Mouse (Mus musculus) embryonic stem cell, embryonic (primary cell): ENCODE results near the gene Gatc.

ENCODE experiments used
- CTCF ChIA-PET, 4 experiments: fragments of 300-600 bp in 2 of 4; fragments of 350-600 bp in 2 of 4; sonication (Branson Sonifier 250); formaldehyde crosslinking; loops; one replicate each; lab custom pipeline; 2022; ENCODE audit warnings: inconsistent platforms in 2 of 4; lab: Charles Lee
- POLR2A ChIA-PET, 4 experiments: fragments of 300-600 bp in 2 of 4; fragments of 350-600 bp in 2 of 4; sonication (Branson Sonifier 250); formaldehyde crosslinking; loops; one replicate each; lab custom pipeline; 2022; ENCODE audit warnings: antibody characterized with exemption in 4 of 4, inconsistent platforms in 1 of 4; lab: Charles Lee

Gene Gatc

GRCm38 (mm10) chr5:115340577-115341313, at the start of gene Gatc, which contains the start of gene Triap1:
Gatc (minus strand) TSS chr5:115341178.
Triap1 (plus strand) TSS chr5:115341225.
- CTCF ChIA-PET: no interaction called here
- POLR2A ChIA-PET: interaction anchor here (0.6 to 2.7 kb wide), 13 partner anchors 8 to 269 kb away, joined by 3 to 8 read pairs (median 3); no protein-coding TSS in a partner anchor

GRCm38 (mm10) chr5:115378882-115379281, 37.9 kb upstream of the Gatc start:
- CTCF ChIA-PET: interaction anchor here in 1 of 4 experiments (1.5 kb wide), 1 partner anchor 62 kb away, joined by 3 read pairs; no protein-coding TSS in a partner anchor
- POLR2A ChIA-PET: interaction anchor here in 1 of 4 experiments (0.7 kb wide), 1 partner anchor 65 kb away, joined by 4 read pairs; no protein-coding TSS in a partner anchor

- POLR2A ChIA-PET: interaction anchor here in 3 of 4 experiments (0.6 to 2.7 kb wide), 33 partner anchors 9 to 1974 kb away, joined by 3 to 16 read pairs (median 4); partner anchors contain the start of gene Msi1 (in 1 of the 3)
- CTCF ChIA-PET: interaction anchor here (0.6 to 3.2 kb wide), 44 partner anchors 10 to 298 kb away, joined by 3 to 25 read pairs (median 4); no protein-coding TSS in a partner anchor
Measured at GRCm38 (mm10) chr5:115375436-115375835, 34.5 kb upstream of the Gatc start.

GRCm38 (mm10) chr5:115374204-115374820, 33.3 kb upstream of the Gatc start:
- ChIA-PET CTCF (interaction anchor here in 3 of 4 experiments (0.8 to 3.2 kb wide), 10 partner anchors 20 to 90 kb away, joined by 3 to 25 read pairs (median 10); no protein-coding TSS in a partner anchor), POLR2A (interaction anchor here in 3 of 4 experiments (0.5 to 3.1 kb wide), 22 partner anchors 9 to 866 kb away, joined by 3 to 19 read pairs (median 5); partner anchors contain the start of genes Msi1 (in 1 of the 3) and Sirt4 (in 1 of the 3))

- POLR2A ChIA-PET: interaction anchor here in 3 of 4 experiments (0.5 to 3.1 kb wide), 16 partner anchors 9 to 111 kb away, joined by 3 to 19 read pairs (median 4); partner anchors contain the start of genes Dynll1 (in 1 of the 3) and Sirt4 (in 1 of the 3)
- CTCF ChIA-PET: interaction anchor here in 3 of 4 experiments (0.7 to 3.2 kb wide), 5 partner anchors 54 to 645 kb away, joined by 3 to 15 read pairs (median 3); no protein-coding TSS in a partner anchor
Measured at GRCm38 (mm10) chr5:115373441-115374203, 32.6 kb upstream of the Gatc start.

GRCm38 (mm10) chr5:115371736-115372135, 30.8 kb upstream of the Gatc start:
- POLR2A ChIA-PET: interaction anchor here in 3 of 4 experiments (0.6 to 3.1 kb wide), 17 partner anchors 15 to 591 kb away, joined by 3 to 19 read pairs (median 5); no protein-coding TSS in a partner anchor
- CTCF ChIA-PET: interaction anchor here (0.6 to 1.2 kb wide), 7 partner anchors 8 to 153 kb away, joined by 3 to 5 read pairs (median 3); no protein-coding TSS in a partner anchor

GRCm38 (mm10) chr5:115364782-115365181, 23.8 kb upstream of the Gatc start:
- ChIA-PET POLR2A (interaction anchor here in 3 of 4 experiments (0.6 to 3.3 kb wide), 23 partner anchors 8 to 127 kb away, joined by 3 to 15 read pairs (median 4); partner anchors contain the start of genes Coq5 (in 1 of the 3) and Dynll1 (in 1 of the 3)), CTCF (interaction anchor here (0.6 to 2.0 kb wide), 7 partner anchors 11 to 100 kb away, joined by 3 to 10 read pairs (median 5); no protein-coding TSS in a partner anchor)

- POLR2A ChIA-PET: interaction anchor here in 3 of 4 experiments (0.6 to 1.5 kb wide), 7 partner anchors 42 to 108 kb away, joined by 3 to 5 read pairs (median 3); no protein-coding TSS in a partner anchor
- CTCF ChIA-PET: interaction anchor here in 2 of 4 experiments (0.6 to 1.3 kb wide), 7 partner anchors 8 to 102 kb away, joined by 3 to 8 read pairs (median 3); no protein-coding TSS in a partner anchor
Measured at GRCm38 (mm10) chr5:115362819-115363714, 22.1 kb upstream of the Gatc start.

GRCm38 (mm10) chr5:115362216-115362615, 21.2 kb upstream of the Gatc start:
- ChIA-PET POLR2A (interaction anchor here in 3 of 4 experiments (0.6 to 1.5 kb wide), 8 partner anchors 42 to 651 kb away, joined by 3 to 5 read pairs (median 3); no protein-coding TSS in a partner anchor), CTCF (interaction anchor here in 2 of 4 experiments (0.9 to 1.2 kb wide), 3 partner anchors 9 to 103 kb away, joined by 3 read pairs; no protein-coding TSS in a partner anchor)

GRCm38 (mm10) chr5:115359851-115360372, 18.9 kb upstream of the Gatc start:
- ChIA-PET CTCF (interaction anchor here (0.6 to 3.0 kb wide), 12 partner anchors 12 to 105 kb away, joined by 3 to 14 read pairs (median 4); partner anchors contain the start of gene Cox6a1 (in 1 of the 4)), POLR2A (interaction anchor here (0.5 to 2.0 kb wide), 26 partner anchors 10 to 669 kb away, joined by 3 to 7 read pairs (median 4); partner anchors contain the start of gene Dynll1 (in 1 of the 4))

GRCm38 (mm10) chr5:115359438-115359837, 18.5 kb upstream of the Gatc start:
- CTCF ChIA-PET: interaction anchor here (0.7 to 3.0 kb wide), 9 partner anchors 11 to 105 kb away, joined by 3 to 14 read pairs (median 5); partner anchors contain the start of gene Cox6a1 (in 1 of the 4)

GRCm38 (mm10) chr5:115358872-115359271, 17.9 kb upstream of the Gatc start:
- POLR2A ChIA-PET: interaction anchor here (0.6 to 2.0 kb wide), 11 partner anchors 11 to 175 kb away, joined by 3 to 7 read pairs (median 4); no protein-coding TSS in a partner anchor
- CTCF ChIA-PET: interaction anchor here (0.5 to 3.0 kb wide), 23 partner anchors 11 to 1683 kb away, joined by 3 to 14 read pairs (median 4); partner anchors contain the start of gene Cox6a1 (in 1 of the 4)

More at GRCm38 (mm10) chr5:115359438-115359837, 18.5 kb upstream of the Gatc start:
- POLR2A ChIA-PET: interaction anchor here in 2 of 4 experiments (0.7 to 2.0 kb wide), 16 partner anchors 10 to 136 kb away, joined by 3 to 7 read pairs (median 4); partner anchors contain the start of gene Dynll1 (in 1 of the 2)

GRCm38 (mm10) chr5:115355070-115355469, 14.1 kb upstream of the Gatc start:
- CTCF ChIA-PET: interaction anchor here in 3 of 4 experiments (0.5 to 1.6 kb wide), 9 partner anchors 8 to 122 kb away, joined by 3 to 12 read pairs (median 5); no protein-coding TSS in a partner anchor
- POLR2A ChIA-PET: interaction anchor here (0.6 to 2.4 kb wide), 26 partner anchors 10 to 189 kb away, joined by 3 to 9 read pairs (median 4); partner anchors contain the start of gene Dynll1 (in 1 of the 4)

- POLR2A ChIA-PET: interaction anchor here in 1 of 4 experiments (0.8 kb wide), 1 partner anchor 53 kb away, joined by 3 read pairs; no protein-coding TSS in a partner anchor
Measured at GRCm38 (mm10) chr5:115351348-115351747, 10.4 kb upstream of the Gatc start.

GRCm38 (mm10) chr5:115349225-115349555, 8.2 kb upstream of the Gatc start:
- POLR2A ChIA-PET: interaction anchor here (0.6 to 5.8 kb wide), 10 partner anchors 20 to 368 kb away, joined by 3 to 31 read pairs (median 4); partner anchors contain the start of genes Dynll1 (in 2 of the 4), Srsf9 (in 1 of the 4) and Unc119b (in 1 of the 4)
- CTCF ChIA-PET: interaction anchor here in 3 of 4 experiments (0.6 to 2.5 kb wide), 5 partner anchors 10 to 370 kb away, joined by 3 to 14 read pairs (median 4); no protein-coding TSS in a partner anchor

More at GRCm38 (mm10) chr5:115351348-115351747, 10.4 kb upstream of the Gatc start:
- CTCF ChIA-PET: no interaction called here
